Mouse (Mus musculus) spleen, adult 2 months (tissue): Measurements from ENCODE around the gene Ap1b1. TPM values are rescaled to one million over a fixed set of nuclear protein-coding genes. Genes with fewer than 3 reads are reported as not detected.

Experiments
- DNase-seq, 2 experiments: peaks; one replicate each; pipeline versions ENCODE4 v3.0.0 to v3.0.0-alpha.2; 2012 to 2021; ENCODE audit warnings: low spot score in 2 of 2, low read depth in 1 of 2
- H3K27ac ChIP-seq: fragments of 200-500 bp; 2 replicates; pipeline ENCODE4 v1.5.1; 2012; ENCODE audit warnings: low read length, inconsistent platforms; ENCODE audit not compliant: insufficient read depth
- H3K27me3 ChIP-seq: fragments of 200-500 bp; 2 replicates; pipeline ENCODE4 v1.6.1; 2012; ENCODE audit warnings: mild to moderate bottlenecking, moderate library complexity, low read length, inconsistent platforms; ENCODE audit not compliant: control insufficient read depth, insufficient read depth
- H3K36me3 ChIP-seq: fragments of 200-500 bp; 2 replicates; pipeline ENCODE4 v1.6.1; 2012; ENCODE audit warnings: mild to moderate bottlenecking, low read length, inconsistent platforms; ENCODE audit not compliant: control insufficient read depth, insufficient read depth
- H3K4me1 ChIP-seq: fragments of 200-500 bp; 2 replicates; pipeline ENCODE4 v1.6.1; 2011; ENCODE audit warnings: inconsistent platforms; ENCODE audit not compliant: control insufficient read depth, insufficient read depth, insufficient read length
- H3K4me3 ChIP-seq: fragments of 200-500 bp; 2 replicates; pipeline ENCODE4 v1.5.1; 2011; ENCODE audit warnings: mild to moderate bottlenecking, inconsistent platforms; ENCODE audit not compliant: insufficient read depth, insufficient read length; ENCODE audit errors: extremely low read depth
- CTCF ChIP-seq: fragments of 200-500 bp; IDR thresholded peaks from 2 replicates; pipeline ENCODE4 v1.5.1; 2011; ENCODE audit warnings: mild to moderate bottlenecking, inconsistent platforms; ENCODE audit not compliant: insufficient read depth, insufficient read length, insufficient replicate concordance; ENCODE audit errors: extremely low read depth
- POLR2A ChIP-seq: fragments of 200-500 bp; IDR thresholded peaks from 2 replicates; pipeline ENCODE4 v1.6.1; 2011; ENCODE audit warnings: low read depth, low read length, inconsistent platforms
- WGBS: fragments of 180-500 bp; shearing (Covaris S2); methylation state at CpG from one replicate; pipeline ENCODE4 v1.1.7; 2018; 5-methylcytosine and 5-hydroxymethylcytosine counted together
- polyA plus RNA-seq: library from polyadenylated mRNA; depleted of rRNA; stranded (reverse); fragments of >200 nt; gene quantifications from 2 replicates; pipeline ENCODE4 v1.2.3, GENCODE M21; 2012

Gene Ap1b1
- polyA plus RNA-seq, 1 experiment = 79.7 TPM

DNA sequence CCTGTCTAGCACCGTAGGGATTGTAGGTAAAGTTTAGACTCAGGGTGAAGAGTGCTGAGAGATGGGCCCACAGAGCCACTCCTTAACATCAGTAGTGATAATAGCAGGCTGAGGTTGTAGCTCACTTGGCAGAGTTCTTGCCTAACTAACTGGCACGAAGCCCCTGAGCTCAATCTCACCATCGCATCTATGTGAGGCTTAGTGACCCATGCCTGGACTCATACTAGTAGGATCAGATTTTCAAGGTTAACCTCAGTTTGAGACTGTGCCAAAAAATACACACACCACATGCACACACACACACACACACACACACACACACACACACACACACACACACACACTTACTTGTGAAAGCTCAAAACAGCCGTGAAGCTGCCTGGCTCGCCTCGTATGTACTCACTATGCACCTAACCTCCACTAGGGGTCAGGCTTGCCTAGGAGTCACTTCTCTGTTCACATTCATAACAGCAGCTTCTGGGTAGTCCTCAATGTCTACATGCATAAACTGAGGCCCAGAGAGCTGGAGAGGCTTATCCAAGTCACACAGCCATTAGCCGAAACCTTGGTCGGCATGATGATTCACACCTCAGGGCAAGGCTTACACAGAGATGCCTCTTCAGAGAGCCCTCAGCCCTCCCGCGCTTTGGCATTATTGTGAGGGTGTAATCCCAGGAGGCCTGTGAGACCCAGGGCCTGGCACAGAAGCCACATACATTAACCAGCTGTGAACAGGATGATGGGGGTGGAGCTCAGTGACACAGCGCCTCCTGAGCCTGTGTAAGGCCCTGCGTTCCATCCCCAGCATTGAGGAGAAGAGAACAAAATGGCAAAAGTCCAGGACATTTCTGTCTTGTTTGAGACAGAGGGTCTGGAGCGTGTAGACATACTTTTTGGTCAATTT, 13.4 kb upstream of the Ap1b1 start:
- Histone ChIP-seq H3K4me3 (no peak overlapping the region), H3K4me1 (no peaks in the 10 kb centered on the region; the same call in 1 of the 2 replicates), H3K27ac (no peak overlapping the region), H3K27me3 (no peaks in the 10 kb centered on the region), H3K36me3 (no peaks in the 10 kb centered on the region)
- peak; percentile 58 to 62 for DNase-seq
- TF ChIP-seq CTCF (peak; percentile 70; the same call in 1 of the 2 replicates), POLR2A (no peak)
- WGBS = 33% methylated on average over 13 of the region's 13 CpGs

DNA sequence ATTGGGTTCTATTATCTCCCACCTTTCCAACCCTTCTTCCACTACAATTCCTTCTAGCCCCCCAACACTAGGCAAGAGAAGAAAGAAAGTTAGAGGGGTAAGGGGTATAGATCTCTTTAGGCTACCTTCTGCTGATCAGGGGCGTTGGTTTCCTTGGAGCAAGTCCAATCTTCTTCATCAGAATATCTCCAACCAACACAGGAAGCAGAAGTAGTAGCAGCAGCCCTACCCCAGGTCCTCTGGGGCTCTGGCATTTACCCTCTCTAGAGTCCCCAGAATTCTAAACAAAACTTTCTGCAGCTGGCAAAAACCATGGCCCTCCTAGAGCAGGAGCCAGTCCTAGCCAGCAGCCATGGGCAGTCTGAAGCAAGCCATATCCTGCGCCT, 12.8 kb upstream of the Ap1b1 start:
- H3K36me3 ChIP-seq = no peaks in the 10 kb centered on the region
- H3K4me3 ChIP-seq = no peak overlapping the region
- no peak for TF ChIP-seq POLR2A
- no peak for TF ChIP-seq CTCF
- H3K27ac ChIP-seq = no peak overlapping the region
- no peaks in the 10 kb centered on the region; the same call in 1 of the 2 replicates for H3K4me1 ChIP-seq
- no peaks in the 10 kb centered on the region for H3K27me3 ChIP-seq
- WGBS = 50% methylated on average over 2 of the region's 2 CpGs
- DNase-seq = no peak

DNA sequence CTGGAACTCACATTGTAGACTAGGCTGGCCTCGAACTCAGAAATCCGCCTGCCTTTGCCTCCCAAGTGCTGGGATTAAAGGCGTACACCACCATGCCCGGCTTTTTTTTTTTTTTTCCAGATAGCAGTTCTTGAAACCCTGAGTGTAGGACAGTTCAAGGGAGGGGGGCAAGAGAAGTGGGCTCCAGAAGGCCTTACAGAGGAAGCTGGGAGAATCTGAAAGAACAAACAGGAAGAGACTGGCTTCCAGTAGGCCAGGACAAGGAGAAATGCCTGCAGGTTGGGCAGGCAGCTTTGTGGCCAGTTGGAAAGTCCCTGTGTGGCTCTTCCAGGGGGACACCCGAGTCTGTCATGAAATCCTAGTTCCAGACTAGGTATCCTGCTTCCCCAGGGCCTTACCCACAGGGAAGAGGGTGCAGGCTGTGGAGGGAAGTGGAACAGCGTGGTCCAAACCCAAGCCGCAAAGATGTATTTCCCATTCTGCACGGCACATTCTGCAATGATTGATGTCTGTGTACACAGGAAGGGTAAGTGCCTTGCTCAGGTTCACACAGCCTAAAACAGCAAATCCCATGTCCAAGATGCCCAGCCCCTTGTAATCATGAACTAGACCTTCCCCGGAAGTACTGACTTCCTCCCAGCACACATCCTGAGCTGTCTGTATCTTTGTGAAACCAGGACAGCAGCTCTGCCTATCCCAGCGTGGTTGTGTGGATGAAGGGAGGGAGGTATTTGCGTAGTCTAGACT, 12.1 kb upstream of the Ap1b1 start:
- H3K4me3 ChIP-seq = no peak overlapping the region
- no peaks in the 10 kb centered on the region for H3K27me3 ChIP-seq
- WGBS = 35% methylated on average over 11 of the region's 11 CpGs
- no peak for DNase-seq
- no peaks in the 10 kb centered on the region; the same call in 1 of the 2 replicates for H3K4me1 ChIP-seq
- peak overlapping the region; percentile 40; the same call in 1 of the 2 replicates for H3K27ac ChIP-seq
- no peaks in the 10 kb centered on the region for H3K36me3 ChIP-seq
- TF ChIP-seq CTCF (no peak), POLR2A (no peak)

DNA sequence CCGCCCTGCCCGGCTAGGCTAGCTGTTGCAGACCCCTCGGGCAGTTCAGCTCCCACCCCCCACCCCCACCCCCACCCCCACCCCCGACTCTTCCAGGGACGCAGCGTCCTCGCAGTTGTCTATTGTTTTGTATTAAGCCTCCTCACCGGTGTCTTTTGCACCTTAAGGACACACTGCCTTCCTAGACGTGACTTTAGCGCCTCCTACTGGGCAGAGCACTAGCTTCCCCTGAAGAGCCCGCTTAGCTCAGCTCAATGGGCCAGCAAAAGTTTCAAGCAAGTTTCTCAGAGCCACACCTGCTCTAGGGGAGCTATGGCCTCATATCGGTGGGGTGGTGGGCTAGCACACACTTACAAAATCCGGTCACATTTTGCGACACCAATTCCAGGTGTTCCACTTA, 11.0 kb upstream of the Ap1b1 start:
- 18% methylated on average over 14 of the region's 14 CpGs for WGBS
- peak; percentile 63 to 69 for DNase-seq
- Histone ChIP-seq H3K36me3 (no peaks in the 10 kb centered on the region), H3K4me1 (no peaks in the 10 kb centered on the region; the same call in 1 of the 2 replicates), H3K4me3 (no peak overlapping the region), H3K27ac (no peak overlapping the region), H3K27me3 (no peaks in the 10 kb centered on the region)
- peak; percentile 76; the same call in 1 of the 2 replicates for TF ChIP-seq CTCF
- no peak for TF ChIP-seq POLR2A

DNA sequence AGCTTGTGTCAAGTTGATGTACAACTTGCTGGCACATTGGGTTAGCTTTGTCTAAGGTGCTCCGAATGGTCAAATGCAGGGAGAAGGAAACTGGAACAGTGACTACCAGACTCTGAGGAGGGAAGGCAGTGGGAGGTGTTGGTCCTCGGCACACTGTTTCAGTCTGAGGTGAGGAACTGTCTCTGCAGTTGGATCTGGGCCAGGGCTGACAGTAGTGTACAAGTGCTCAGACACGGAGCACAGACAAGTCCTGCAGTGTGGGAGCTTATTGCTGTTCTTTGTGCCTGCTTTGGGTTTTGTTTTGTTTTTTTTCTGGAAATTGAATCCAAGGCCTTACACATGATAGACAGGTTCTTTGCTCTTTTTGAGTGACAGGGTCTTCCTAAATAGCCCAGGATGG, 3.6 kb upstream of the Ap1b1 start:
- no peak overlapping the region for H3K4me3 ChIP-seq
- TF ChIP-seq CTCF (no peak), POLR2A (no peak)
- WGBS = 70% methylated on average over 3 of the region's 3 CpGs

DNA sequence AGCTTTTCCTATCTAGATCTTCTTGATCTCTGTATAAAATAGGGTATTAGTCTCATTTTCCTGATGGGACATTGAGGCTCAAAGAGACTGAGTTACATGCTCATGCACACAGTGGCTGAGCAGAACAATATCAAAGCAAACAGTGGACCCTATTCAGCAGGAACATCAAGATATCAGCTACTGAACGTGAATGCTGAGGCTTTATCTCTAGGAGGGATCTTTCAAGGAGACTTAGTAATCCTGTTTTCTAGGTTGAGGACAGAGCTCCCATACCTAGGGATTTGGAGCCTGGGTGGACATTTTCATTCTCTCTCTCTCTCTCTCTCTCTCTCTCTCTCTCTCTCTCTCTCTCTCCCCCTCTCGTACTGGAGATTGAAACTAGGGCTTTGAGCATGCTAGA, 3.1 kb upstream of the Ap1b1 start:
- Histone ChIP-seq H3K36me3 (no peaks in the 10 kb centered on the region), H3K27me3 (no peaks in the 10 kb centered on the region), H3K4me3 (no peak overlapping the region), H3K27ac (no peak overlapping the region), H3K4me1 (peaks cover 10% of the 10 kb centered on the region; the same call in 1 of the 2 replicates)
- TF ChIP-seq POLR2A (no peak), CTCF (no peak)
- 83% methylated on average over 2 of the region's 2 CpGs for WGBS
- no peak for DNase-seq

More for the DNA sequence above, 3.6 kb upstream of the Ap1b1 start:
- Histone ChIP-seq H3K36me3 (no peaks in the 10 kb centered on the region), H3K27me3 (no peaks in the 10 kb centered on the region), H3K27ac (no peak overlapping the region), H3K4me1 (peaks cover 10% of the 10 kb centered on the region; the same call in 1 of the 2 replicates)
- DNase-seq = no peak
